Mouse (Mus musculus): ENCODE data around the gene Ccr10. TPM values are rescaled to one million over a fixed set of nuclear protein-coding genes. Genes with fewer than 3 reads are reported as not detected.

Ccr10 gene
- polyA plus RNA-seq, 1 experiment from 2014 or later: 0.50 TPM

- H3K4me2 ChIP-seq (replicated peaks; ENCODE audit: low read depth, low read length): no peak overlapping the region
- H3K9me3 ChIP-seq (ENCODE audit: low read length): no peaks in the 10 kb centered on the region
- no peak overlapping the region for H3K4me3 ChIP-seq (ENCODE audit: low read length)
- no peak overlapping the region for H3K9ac ChIP-seq (replicated peaks; ENCODE audit: low read length)
- ATAC-seq (ENCODE audit: low FRiP score, low TSS enrichment): no peak
- H3K27me3 ChIP-seq (ENCODE audit: insufficient read depth, low read length): peaks cover 11% of the 10 kb centered on the region
- no peaks in the 10 kb centered on the region for H3K36me3 ChIP-seq (ENCODE audit: insufficient read depth, low read length)
- WGBS: 43% methylated on average over 10 of the region's 10 CpGs
- no peak overlapping the region for H3K27ac ChIP-seq (ENCODE audit: low read length)
- peaks cover 21% of the 10 kb centered on the region for H3K4me1 ChIP-seq (ENCODE audit: insufficient read depth, low read length)
Measured at GRCm38 (mm10) chr11:101180846-101181740, 5.8 kb upstream of the Ccr10 start.

- no peak for ATAC-seq (ENCODE audit: low FRiP score, low TSS enrichment)
- 61% methylated on average over 17 of the region's 17 CpGs for WGBS
- H3K9ac ChIP-seq (replicated peaks; ENCODE audit: low read length): no peak overlapping the region
Measured at GRCm38 (mm10) chr11:101180261-101180660, 5.0 kb upstream of the Ccr10 start.

GRCm38 (mm10) chr11:101179306-101179705 is 4.1 kb upstream of the Ccr10 start:
- Histone ChIP-seq H3K4me3 (ENCODE audit: low read length) (no peak overlapping the region), H3K4me2 (replicated peaks; ENCODE audit: low read depth, low read length) (no peak overlapping the region), H3K36me3 (ENCODE audit: insufficient read depth, low read length) (no peaks in the 10 kb centered on the region), H3K27me3 (ENCODE audit: insufficient read depth, low read length) (peaks cover 19% of the 10 kb centered on the region), H3K9ac (replicated peaks; ENCODE audit: low read length) (no peak overlapping the region), H3K27ac (ENCODE audit: low read length) (no peak overlapping the region), H3K4me1 (ENCODE audit: insufficient read depth, low read length) (peaks cover 37% of the 10 kb centered on the region), H3K9me3 (ENCODE audit: low read length) (no peaks in the 10 kb centered on the region)
- 81% methylated on average over 15 of the region's 15 CpGs for WGBS
- ATAC-seq (ENCODE audit: low FRiP score, low TSS enrichment): no peak

More at GRCm38 (mm10) chr11:101180261-101180660, 5.0 kb upstream of the Ccr10 start:
- H3K4me2 ChIP-seq (replicated peaks; ENCODE audit: low read depth, low read length): no peak overlapping the region
- H3K27me3 ChIP-seq (ENCODE audit: insufficient read depth, low read length): peaks cover 12% of the 10 kb centered on the region
- H3K4me1 ChIP-seq (ENCODE audit: insufficient read depth, low read length): peaks cover 28% of the 10 kb centered on the region
- no peak overlapping the region for H3K4me3 ChIP-seq (ENCODE audit: low read length)
- H3K9me3 ChIP-seq (ENCODE audit: low read length): no peaks in the 10 kb centered on the region
- no peaks in the 10 kb centered on the region for H3K36me3 ChIP-seq (ENCODE audit: insufficient read depth, low read length)
- no peak overlapping the region for H3K27ac ChIP-seq (ENCODE audit: low read length)

- H3K9me3 ChIP-seq (ENCODE audit: low read length): no peaks in the 10 kb centered on the region
- H3K27ac ChIP-seq (ENCODE audit: low read length): no peak overlapping the region
- WGBS: 59% methylated on average over 36 of the region's 36 CpGs
- peaks cover 47% of the 10 kb centered on the region for H3K4me1 ChIP-seq (ENCODE audit: insufficient read depth, low read length)
- peaks cover 20% of the 10 kb centered on the region for H3K27me3 ChIP-seq (ENCODE audit: insufficient read depth, low read length)
- H3K4me2 ChIP-seq (replicated peaks; ENCODE audit: low read depth, low read length): peak overlapping the region; percentile 22; the same call in 1 of the 2 replicates
- no peak overlapping the region for H3K9ac ChIP-seq (replicated peaks; ENCODE audit: low read length)
- no peaks in the 10 kb centered on the region for H3K36me3 ChIP-seq (ENCODE audit: insufficient read depth, low read length)
- no peak for ATAC-seq (ENCODE audit: low FRiP score, low TSS enrichment)
- H3K4me3 ChIP-seq (ENCODE audit: low read length): no peak overlapping the region; the same call in 1 of the 2 replicates
Measured at GRCm38 (mm10) chr11:101178061-101179058, 3.1 kb upstream of the Ccr10 start.

- Histone ChIP-seq H3K9ac (replicated peaks; ENCODE audit: low read length) (0 out of 2 replicates have a peak overlapping the region, but pooled peaks have one; percentile 18), H3K4me2 (replicated peaks; ENCODE audit: low read depth, low read length) (peak overlapping the region; percentile 96), H3K36me3 (ENCODE audit: insufficient read depth, low read length) (no peaks in the 10 kb centered on the region), H3K27ac (ENCODE audit: low read length) (no peak overlapping the region), H3K4me1 (ENCODE audit: insufficient read depth, low read length) (peaks cover 59% of the 10 kb centered on the region), H3K9me3 (ENCODE audit: low read length) (no peaks in the 10 kb centered on the region), H3K4me3 (ENCODE audit: low read length) (peak overlapping the region; percentile 11; the same call in 1 of the 2 replicates), H3K27me3 (ENCODE audit: insufficient read depth, low read length) (peaks cover 20% of the 10 kb centered on the region)
- 30% methylated on average over 22 of the region's 22 CpGs for WGBS
- ATAC-seq (ENCODE audit: low FRiP score, low TSS enrichment): no peak
Measured at GRCm38 (mm10) chr11:101176933-101177773, 1.9 kb upstream of the Ccr10 start.

GRCm38 (mm10) chr11:101176117-101176691 is 961 bp upstream of the Ccr10 start:
- H3K4me2 ChIP-seq (replicated peaks; ENCODE audit: low read depth, low read length): peak overlapping the region; percentile 96
- H3K4me1 ChIP-seq (ENCODE audit: insufficient read depth, low read length): peaks cover 59% of the 10 kb centered on the region
- peak overlapping the region; percentile 22 for H3K9ac ChIP-seq (replicated peaks; ENCODE audit: low read length)
- H3K27me3 ChIP-seq (ENCODE audit: insufficient read depth, low read length): peaks cover 20% of the 10 kb centered on the region
- peak overlapping the region; percentile 42 for H3K4me3 ChIP-seq (ENCODE audit: low read length)
- 0% methylated on average over 25 of the region's 25 CpGs for WGBS
- H3K36me3 ChIP-seq (ENCODE audit: insufficient read depth, low read length): no peaks in the 10 kb centered on the region
- ATAC-seq (ENCODE audit: low FRiP score, low TSS enrichment): no peak
- no peaks in the 10 kb centered on the region for H3K9me3 ChIP-seq (ENCODE audit: low read length)
- no peak overlapping the region for H3K27ac ChIP-seq (ENCODE audit: low read length)

GRCm38 (mm10) chr11:101175636-101176116 is 433 bp upstream of the Ccr10 start:
- H3K4me3 ChIP-seq (ENCODE audit: low read length): peak overlapping the region; percentile 42
- H3K36me3 ChIP-seq (ENCODE audit: insufficient read depth, low read length): no peaks in the 10 kb centered on the region
- 8% methylated on average over 11 of the region's 11 CpGs for WGBS
- H3K4me1 ChIP-seq (ENCODE audit: insufficient read depth, low read length): peaks cover 59% of the 10 kb centered on the region
- H3K27ac ChIP-seq (ENCODE audit: low read length): no peak overlapping the region
- H3K27me3 ChIP-seq (ENCODE audit: insufficient read depth, low read length): peaks cover 20% of the 10 kb centered on the region
- H3K9ac ChIP-seq (replicated peaks; ENCODE audit: low read length): peak overlapping the region; percentile 22; the same call in 1 of the 2 replicates
- no peak for ATAC-seq (ENCODE audit: low FRiP score, low TSS enrichment)
- H3K4me2 ChIP-seq (replicated peaks; ENCODE audit: low read depth, low read length): peak overlapping the region; percentile 96
- no peaks in the 10 kb centered on the region for H3K9me3 ChIP-seq (ENCODE audit: low read length)

- H3K27me3 ChIP-seq (ENCODE audit: insufficient read depth, low read length): peaks cover 20% of the 10 kb centered on the region
- H3K4me2 ChIP-seq (replicated peaks; ENCODE audit: low read depth, low read length): peak overlapping the region; percentile 96
- WGBS: 31% methylated on average over 9 of the region's 9 CpGs
- peak overlapping the region; percentile 46 for H3K4me3 ChIP-seq (ENCODE audit: low read length)
- H3K9ac ChIP-seq (replicated peaks; ENCODE audit: low read length): peak overlapping the region; percentile 70
- H3K36me3 ChIP-seq (ENCODE audit: insufficient read depth, low read length): no peaks in the 10 kb centered on the region
- no peaks in the 10 kb centered on the region for H3K9me3 ChIP-seq (ENCODE audit: low read length)
- H3K27ac ChIP-seq (ENCODE audit: low read length): peak overlapping the region; percentile 93
- ATAC-seq (ENCODE audit: low FRiP score, low TSS enrichment): no peak
- H3K4me1 ChIP-seq (ENCODE audit: insufficient read depth, low read length): peaks cover 67% of the 10 kb centered on the region
Measured at GRCm38 (mm10) chr11:101174389-101174745, 876 bp downstream of the Ccr10 start.

Measured in kidney, embryonic 16.5 days (tissue).